Mouse (Mus musculus) cerebellum, adult 11-12 months (tissue): ENCODE results near the gene Dstyk.

Source experiments
- DNase-seq: peaks from one replicate; pipeline ENCODE4 v3.0.0; 2022

Dstyk gene

DNA sequence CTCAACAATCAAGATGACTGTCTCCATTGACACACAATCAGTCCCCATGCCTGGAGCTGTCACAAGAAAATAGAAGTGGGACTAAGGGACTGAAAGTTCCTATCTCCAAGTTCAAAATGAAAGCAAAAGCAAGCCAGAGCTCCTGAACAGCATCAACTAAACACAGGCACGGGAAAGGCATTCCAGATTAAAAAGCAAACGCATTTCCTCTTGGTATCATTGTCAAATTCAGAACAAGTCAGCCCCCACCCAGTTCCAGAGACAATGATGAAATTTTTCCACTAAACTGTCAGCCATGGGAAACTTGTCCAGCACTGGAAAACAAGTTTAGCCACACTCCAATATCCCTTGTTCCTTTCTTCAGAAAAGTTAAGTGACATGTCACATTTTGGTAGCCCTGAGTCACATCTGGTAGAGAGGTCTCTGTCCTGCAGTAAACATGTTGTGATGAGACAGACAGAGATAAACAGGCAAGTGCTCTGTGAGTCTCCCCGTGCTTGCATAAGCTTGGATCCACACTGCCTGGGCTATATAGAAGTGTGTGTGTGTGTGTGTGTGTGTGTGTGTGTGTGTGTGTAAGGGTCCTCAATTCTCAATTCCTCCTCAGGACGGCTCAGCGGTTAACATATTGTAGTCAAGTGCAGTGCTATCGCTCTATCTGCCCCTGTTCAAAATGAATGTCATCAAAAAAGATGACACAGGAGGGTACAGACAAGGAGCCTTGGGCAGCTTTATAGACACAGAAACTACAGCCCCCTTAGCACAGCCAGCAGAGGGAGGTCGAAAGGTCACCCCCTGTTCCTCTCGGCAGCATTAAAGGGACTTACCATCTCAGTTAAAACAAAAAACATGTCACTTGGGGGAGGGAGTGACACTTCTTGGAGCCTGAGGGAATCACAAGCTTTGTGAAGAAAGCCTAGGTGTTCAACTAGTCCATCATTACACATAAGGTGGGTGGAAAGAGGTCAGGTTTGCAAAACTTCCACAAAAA, 28.2 kb upstream of the Dstyk start:
- DNase-seq, result peak; percentile 27

DNA sequence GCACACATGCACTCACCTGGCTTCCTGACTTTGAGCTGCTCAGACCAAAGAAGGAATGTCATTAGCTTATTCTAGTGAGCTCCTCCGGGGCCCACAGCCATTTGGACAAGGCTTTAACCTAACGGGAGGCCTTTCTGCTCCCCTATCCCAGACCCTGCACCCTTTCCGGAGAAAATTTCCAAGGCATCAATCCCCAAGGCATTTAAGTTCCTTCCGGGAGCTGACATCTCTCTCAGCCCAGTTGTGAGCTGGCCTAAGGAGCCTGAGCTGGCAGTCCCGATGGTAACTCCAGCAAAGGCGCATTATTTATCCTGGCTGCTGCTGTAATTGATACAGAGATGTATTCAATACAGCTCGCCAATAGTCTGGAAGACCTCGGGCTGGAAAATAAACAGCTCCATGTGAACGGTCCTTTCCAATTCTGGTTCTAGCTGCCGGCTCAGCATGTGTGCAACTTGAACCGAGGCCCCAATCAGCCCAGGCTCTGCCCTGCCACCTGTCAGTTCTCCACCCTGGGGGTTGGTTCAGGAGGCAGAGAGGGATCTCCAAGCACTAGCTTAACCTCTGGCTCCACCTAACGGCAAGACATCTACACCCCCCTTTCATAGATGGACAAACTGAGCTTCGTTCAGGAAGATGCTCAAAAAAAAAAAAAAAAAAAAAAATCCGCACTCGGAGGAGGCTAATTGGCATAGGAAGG, 27.3 kb upstream of the Dstyk start:
- peak; percentile 95 for DNase-seq

DNA sequence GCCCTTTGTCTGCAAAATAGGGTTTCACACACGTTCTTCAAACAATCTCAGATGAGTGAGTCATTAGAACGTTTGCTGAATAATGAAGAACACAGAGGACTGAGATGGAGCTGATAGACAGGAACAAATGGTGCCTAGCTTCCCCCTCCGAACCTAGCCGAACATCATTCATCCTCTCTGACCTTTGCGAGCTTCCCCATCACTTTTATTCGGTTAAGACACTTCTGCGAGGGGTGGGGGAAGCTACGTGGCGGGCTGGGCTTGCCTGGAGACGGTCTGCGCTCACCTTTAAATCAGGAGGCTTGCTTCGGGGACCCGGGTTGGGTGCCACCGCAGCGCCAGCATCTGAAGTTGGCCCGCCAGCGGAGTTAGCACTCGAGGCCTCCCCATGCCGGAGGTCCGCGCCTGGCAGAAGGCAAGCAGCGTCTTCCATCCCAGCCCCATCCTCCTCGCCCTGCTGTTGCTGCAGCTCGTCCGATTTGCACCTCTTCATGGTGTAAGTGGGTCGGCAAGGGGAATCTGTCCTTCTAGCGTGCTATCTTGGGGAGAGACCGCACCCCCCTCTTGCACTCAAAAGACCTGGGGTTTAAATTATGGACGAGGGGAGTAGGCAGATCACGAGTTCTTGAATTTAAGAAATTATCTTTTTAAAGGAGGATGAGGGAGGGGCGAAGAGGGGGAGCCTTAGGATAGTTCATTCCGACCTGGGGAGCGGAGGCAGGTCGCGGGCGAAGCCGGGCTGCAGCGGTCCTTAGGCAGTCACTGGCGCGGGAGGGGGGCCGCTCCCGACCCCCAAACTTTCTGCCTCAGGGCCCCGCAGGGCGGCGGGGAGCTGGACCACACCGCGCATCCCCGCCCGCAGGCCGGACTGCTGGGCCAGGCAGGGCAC, 26.4 kb upstream of the Dstyk start, which contains the start of gene Tmcc2:
TSS of gene Tmcc2 (minus strand) at position 591 of the 889 bp plus-strand sequence.
- DNase-seq, result peak; percentile 74

DNA sequence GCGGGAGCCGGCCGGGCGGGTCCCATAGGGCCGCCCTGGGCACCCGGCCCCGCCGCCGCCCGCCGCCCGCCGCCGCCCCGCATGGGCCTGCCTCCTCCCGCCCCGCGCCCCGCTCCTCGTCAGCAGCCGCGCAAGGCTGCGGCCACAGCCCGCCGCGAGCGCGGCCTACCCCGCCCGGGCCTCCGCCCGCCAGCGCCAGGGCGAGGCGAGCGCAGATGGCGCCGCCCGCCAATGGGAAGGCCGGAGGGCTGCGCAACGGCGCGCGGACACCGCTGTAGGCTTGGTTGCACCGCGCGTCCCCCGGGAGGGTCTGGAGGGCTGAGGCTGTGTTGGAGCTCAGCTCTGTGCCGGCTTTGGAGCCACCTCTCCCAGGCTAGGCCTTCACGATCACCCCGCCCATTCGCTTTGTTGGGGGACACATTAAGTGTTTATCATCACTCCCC, 25.8 kb upstream of the Dstyk start:
- peak; percentile 90 for DNase-seq

DNA sequence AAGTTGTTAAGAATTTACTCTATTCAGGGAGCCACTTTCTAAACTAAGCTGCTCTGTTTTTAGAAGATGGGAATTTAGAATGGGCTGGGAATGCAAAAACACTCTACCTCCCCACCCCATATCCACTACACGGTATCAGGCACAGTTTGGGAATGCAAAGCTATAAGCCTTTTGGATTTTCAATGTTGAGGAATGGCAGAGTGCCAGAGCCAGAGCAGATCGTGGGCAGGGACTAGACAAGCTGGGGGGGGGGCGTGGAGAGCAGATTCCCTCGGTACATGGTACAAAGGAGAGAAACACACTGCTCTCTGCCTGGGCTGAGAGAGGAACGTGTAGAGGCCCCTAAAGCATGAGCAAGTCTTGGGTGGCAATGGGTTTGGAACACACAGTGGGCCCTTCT, 24.5 kb upstream of the Dstyk start:
- peak; percentile 26 for DNase-seq

DNA sequence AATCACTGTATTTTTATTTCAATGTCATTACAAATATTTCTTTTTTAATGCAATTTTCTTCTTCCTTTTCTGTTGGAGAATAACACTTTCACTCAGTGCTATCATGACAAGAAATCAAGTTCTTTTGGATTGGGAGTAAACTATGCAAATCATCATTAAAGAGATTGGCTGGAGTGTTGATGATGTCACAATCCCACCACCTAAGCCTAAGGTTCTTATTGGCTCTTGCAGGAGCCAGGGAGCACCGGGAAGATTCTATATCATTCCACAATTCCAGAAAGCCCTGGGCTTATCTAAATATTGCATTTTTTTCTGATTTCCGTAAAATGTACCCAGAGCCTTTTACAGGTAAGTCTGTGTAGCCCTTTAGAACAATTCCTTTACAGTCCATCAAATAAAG, 20.6 kb upstream of the Dstyk start:
- DNase-seq, result no peak

DNA sequence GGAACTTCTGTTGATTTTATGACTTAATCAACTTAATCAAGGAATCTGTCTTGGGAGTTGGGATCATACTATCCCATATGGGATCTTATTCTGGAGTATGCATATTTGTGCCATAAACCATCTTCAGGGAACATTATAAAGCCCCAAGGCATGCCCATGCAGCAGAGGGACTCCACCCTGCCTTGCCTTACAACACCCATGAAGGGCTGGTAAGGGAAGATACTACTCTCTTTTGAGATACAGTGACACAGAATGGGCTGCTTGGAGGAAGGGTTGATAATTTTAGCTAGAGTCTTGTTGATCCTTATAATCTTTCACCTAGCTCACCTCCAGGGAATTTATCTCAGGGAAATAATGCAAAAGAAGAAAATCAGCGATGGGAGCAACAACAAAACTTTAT, 16.8 kb upstream of the Dstyk start:
- DNase-seq, result no peak

DNA sequence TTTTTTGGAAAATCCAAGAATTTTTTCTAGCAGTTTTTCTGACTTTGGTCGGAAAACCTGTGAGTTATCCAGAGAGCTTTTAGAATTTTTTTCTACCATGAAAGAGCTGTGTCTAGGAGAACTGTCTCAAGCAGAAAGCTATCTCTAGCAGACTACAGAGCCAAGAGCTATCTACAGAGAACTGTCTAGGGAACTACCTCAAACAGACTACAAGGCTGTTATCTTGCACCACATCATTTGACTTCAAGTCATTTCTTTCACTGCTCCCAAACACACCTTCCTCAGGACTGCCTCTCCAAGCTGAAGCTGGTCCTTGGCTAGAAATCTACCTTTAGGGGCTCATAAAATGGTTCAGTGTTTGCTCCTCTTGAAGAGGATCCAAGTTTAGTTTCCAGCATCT, 15.5 kb upstream of the Dstyk start:
- DNase-seq, result no peak

DNA sequence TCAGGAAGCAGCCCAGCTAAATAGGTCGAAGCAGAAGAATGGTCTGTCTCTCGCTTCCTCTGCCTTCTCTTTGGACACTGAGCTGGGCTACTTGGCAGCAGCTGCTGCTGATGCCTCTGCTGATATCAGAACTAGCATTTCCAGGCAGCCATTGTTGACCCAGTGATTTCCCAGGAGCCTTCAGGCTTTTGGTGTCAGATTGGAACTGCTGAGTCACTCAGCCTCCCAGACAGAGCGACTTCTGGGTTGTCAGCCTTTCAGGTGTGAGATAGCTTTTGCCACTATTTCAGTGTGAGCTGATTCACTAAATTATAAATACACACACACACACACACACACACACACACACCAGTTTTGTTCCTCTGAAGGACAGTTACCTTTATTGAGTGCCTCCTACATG, 6.7 kb upstream of the Dstyk start:
- DNase-seq, result no peak

DNA sequence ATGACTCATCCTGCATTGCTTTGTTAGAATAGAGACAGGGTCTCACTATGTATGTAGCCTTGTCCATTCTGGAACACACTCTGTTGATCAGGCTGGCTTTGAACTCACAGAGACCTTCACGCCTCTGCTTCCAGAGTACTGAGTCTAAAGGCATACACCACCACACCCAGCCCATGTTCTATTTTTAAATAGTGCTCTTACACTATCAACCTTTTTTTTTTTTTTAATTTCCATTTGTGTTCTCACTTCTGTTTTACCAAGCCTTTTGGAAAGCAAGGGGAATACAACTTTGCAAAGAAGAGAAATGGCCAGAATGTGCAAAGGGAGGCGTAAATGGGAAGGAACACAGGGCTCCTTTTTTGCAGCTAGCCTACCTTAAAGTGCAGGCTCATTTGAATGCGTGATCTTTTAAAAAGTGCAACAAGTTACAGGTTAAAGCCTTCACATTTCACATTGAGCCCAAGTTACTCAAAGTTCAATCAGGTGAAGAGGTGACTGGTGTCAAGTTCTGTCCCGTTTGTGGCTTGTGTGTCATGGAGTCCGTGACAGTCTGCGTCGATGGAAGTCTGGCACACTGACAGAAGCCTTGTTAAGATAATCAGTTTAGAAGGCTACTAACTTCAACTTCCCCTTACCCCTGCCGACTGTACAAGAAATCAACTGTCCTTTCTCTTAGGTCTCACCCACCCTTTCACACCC, 962 bp upstream of the Dstyk start:
- peak; percentile 39 for DNase-seq

DNA sequence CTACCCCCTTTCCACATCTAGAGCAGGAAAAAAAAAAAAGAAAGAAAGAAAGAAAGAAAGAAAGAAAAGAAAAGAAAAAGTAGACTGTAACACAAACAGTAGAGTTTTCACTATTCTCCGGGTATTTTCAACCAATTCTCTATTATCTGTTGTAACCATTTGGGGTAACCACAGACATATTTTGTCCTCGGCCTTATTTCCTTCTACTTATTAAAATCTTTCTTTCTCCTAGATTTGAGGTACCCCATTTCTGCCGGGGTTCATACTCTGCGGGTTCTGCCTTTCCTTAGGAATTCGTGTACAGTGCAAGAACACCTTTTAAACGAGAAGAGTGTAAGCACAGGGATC, 438 bp upstream of the Dstyk start:
- DNase-seq, result no peak

DNA sequence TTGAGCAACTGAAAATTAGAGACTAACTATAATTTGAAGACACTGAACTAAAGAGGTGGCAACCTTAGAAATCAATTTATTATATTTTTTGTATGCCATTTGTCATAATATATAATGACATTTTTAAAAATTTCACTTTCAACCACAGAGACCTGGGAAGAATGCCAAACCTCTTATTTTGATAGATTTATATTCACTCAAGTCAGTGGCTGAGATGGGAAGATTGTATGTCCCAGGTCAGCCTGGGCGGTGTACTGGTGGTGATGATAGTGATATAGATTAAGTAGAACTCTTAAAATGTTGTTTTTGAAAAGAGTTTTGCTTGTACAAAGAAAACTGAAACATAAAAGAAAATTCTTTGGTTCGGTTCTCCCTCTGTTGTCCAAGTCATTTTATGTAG, 2.9 kb downstream of the Dstyk start:
- no peak for DNase-seq

DNA sequence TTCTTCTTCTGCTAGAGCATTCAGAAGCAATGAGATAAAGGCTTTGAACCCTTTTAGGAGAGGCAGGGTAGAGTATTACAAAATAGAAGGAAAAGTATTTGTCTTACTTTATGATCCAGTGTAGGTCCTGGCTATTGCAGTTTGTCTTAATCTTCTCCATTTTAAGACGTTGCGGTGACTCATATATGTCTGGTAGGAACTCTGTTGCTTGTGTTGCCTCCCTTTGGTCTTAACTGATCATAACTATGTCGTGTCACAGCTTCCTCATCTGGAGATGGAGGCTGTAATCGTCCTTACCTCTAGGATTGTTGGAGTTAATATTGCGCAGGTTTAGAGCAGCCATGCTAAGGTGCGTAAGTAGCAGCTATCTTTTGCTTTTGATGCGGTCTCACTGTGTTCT, 3.3 kb downstream of the Dstyk start:
- no peak for DNase-seq

DNA sequence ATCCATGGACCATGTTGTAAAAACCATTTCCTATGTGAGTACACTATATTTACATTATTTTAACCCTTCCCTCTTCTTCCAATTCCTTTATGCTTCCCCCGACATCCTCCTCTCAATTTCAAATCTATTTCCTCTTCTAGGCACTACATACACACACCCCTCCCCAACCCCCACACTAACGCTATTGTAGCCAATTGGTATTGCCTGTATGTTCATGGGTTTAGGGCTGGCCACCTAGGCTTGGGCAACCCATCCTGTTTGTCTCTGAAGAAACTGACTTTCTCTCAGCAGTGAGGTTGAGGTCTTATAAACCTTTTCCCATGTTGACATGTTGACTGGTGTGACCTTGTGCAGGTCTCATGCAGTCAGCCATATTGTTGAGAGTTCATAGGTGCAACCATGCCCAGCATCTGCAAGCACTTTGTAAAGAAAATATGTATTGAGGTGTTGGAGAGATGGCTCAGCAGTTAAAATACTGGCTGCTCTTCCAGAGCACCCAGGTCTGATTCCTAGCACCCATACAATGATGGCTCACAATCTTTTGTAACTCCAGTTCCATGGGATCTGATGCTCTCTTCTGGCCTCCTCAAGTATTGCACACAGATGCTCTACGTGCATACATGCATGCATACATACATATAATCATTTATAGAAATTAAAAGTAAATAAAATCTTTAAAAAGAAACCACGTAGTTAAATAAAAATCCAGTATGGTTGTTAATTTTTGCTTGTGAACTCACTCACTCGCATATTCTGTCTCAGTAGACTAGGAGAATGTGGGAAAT, 5.7 kb downstream of the Dstyk start:
- DNase-seq, result no peak

DNA sequence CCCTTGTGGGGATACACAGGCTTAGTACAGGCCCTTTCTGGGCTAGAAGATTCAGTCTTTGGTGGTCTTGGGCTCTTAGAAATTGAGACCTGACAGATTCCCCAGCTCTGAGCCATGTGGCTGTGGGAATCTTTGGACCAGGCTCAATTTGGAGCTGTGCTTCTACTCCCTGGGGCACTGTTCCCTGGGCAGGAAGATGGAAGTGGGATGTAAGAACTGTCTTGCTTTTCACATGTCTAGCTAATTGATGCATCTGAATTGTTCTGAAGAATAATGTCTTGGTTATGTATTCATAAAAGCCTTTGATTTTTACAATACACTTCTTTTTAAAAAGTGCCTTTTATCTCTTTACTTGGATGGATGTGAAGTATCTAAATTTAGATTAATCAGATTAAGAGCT, 8.2 kb downstream of the Dstyk start:
- no peak for DNase-seq

DNA sequence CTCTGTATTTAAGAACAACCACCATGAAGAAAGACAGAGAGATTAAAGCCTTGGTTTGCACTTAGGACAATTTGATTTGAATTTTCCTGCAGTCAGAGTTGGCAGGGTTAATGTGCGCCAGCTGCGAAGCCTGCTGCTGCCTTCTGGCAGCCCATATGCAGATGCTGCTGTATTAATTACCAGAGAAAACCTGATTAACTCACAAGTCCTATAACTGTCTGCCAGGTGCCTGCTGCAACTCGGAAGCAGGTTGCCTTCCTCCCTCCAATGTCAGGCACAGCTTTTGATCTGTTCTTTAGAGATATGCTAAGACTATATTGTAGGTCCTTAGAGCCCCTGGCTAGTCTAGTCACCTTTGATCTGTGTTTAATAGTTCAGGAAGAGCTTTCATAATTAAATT, 13.5 kb downstream of the Dstyk start:
- DNase-seq, result no peak

DNA sequence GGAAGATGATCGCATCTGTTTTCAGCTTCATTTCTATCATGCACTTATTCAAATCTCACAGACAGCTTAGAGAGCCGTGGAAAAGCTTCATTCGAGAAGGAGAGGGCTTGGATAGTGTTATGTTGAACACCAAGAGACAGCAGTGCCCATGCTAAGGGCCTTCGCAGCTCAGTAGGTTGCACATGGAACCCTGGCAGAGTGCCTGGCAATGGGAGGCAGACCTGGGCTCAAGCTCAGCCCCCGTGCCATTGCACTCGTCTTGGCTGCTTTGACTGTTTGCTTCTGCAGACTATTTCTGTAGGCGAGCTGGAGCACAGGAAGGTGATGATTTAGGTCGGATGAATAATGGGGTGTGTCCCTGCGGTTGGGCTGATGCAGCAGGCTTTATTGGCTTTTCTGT, 14.4 kb downstream of the Dstyk start:
- peak; percentile 45 for DNase-seq

DNA sequence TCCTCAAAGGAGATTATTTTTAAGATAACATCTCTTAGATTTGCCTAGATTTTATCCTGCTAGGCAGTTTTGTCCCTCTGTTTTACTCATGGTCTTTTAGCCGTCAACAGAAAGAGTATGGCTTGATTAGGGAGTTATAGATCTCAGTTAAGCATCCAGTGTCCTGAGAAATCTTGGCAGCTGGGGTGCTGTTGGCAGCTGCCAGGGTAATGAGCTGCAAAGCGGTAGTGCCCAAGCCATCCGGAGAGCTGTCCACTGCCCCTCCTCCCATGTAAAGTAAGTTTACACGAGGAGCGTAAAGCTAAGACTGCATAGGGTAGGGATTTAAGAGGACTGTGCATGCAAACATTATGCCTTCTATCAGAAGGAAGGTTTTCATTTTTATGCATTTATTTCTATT, 16.0 kb downstream of the Dstyk start:
- no peak for DNase-seq

DNA sequence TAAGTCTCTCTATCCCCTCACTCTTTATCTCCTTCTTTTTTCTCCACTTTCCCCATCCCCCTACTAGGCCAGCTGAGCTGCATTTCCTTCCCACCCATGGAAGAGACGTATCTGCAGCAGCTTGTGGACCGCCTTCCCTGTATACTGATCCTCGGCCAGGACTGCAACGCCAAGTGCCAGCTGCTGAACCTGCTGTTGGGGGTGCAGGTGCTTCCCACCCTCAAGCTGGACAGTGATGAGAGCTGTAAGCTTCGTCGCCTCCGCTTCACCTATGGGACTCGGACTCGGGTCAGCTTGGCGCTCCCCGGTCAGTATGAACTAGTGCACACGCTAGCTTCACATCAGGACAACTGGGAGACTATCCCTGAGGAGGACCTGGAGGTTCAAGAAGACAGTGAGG, 16.7 kb downstream of the Dstyk start:
- no peak for DNase-seq

DNA sequence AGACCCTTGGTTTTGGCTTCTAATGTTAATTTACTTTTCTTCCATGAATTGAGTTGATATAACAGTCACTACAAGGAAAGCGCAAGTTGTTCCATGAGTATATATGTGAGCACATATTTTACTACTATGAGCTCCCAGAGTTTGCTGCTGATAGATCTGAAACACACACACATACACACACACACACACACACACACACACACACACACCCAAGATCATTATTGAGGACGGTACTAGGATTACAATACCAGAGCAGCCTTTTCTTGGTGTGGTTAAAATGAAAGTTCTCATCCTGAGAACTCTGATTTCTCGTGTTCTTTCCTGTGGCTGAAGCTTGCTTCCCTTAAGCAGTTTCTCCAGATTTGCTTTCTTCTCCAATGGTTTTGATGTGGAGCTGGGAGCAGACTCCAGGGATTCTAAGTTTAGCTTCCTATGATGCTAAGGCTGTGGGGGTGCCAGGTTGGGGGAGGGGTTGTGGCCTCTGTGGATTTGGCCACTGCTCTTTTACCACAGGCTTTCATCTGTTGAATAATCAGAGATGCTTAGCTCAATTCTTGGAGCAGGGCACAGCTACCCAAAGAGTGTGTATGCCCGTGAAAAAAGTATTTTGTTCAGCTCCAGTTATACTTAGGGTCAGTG, 19.1 kb downstream of the Dstyk start:
- DNase-seq, result no peak

DNA sequence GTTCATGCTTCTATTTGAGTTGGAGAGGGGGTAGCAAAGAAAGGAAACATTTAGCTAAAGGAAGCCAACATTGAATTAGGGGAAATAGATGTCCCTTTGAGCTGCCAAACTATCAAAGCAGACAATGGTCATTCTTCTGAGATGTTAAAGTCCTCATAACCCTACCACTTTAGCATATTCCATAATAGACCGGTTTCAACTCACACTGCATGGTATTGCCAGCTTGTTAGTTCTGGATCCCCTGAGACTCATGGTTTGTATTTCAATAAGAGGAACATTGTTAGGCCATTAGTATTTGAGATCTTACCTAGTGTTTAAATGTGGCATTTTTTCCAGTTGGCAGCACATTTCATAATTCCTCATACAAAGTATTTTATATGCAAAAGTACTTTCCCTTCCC, 19.6 kb downstream of the Dstyk start:
- no peak for DNase-seq
